Comparison of ENCODE assay signal across 15 mouse cellular contexts in genomic region chr9:30928759-30929158, GRCm38 (mm10).
A peak's percentile ranks its signal among the peaks of the same experiment; 100 is the strongest.
DNase-seq lines count a peak whose midpoint lies in the region.
"Had no signal": no experiment of that assay in that cellular context is flagged by ENCODE, and none has a peak within 500 bp of the region (broad histone marks: within the 10 kb centered on the region; RNA-seq: fewer than 3 reads in every experiment).

No protein-coding gene starts in this region.

- peak; percentile 53 for DNase-seq in adipocyte (ENCODE audit: low spot score)
- DNase-seq in fat pad, adult 2 months (ENCODE audit: extremely low read depth, low read depth, low spot score), result peak; percentile 98
- no peak for DNase-seq in embryo, embryonic 10.5 days (ENCODE audit: low spot score)
- no peak for DNase-seq in left cerebral cortex, adult 9 months (ENCODE audit: low spot score in 2 of 2)
- DNase-seq: adrenal gland, adult 2 months; adrenal gland, adult 8-10 months; adrenal gland, postnatal 10 days; adrenal gland, postnatal 14 days; adrenal gland, postnatal 25 days; adrenal gland, postnatal 36 days; B cell, adult 2 months; cerebellum, adult 11 months; cerebellum, adult 11-12 months; cerebellum, adult 18-20 months; cerebellum, adult 2 months had no signal

Comparison
In these comparisons a context has a peak if more than half of its experiments do, and no peak if none do; other contexts are left out.
1. DNase-seq: peak in adipocyte (single experiment) and fat pad, adult 2 months (single experiment); none in embryo, embryonic 10.5 days (single experiment) and left cerebral cortex, adult 9 months (0 of 2).